Mouse (Mus musculus) lung, postnatal 0 days (tissue): ENCODE data around the gene Nr1h4.

Experiments
- CTCF ChIP-seq: IDR thresholded peaks from 2 replicates; pipeline ENCODE4 v1.5.1; 2016; ENCODE audit warnings: antibody characterized with exemption, mild to moderate bottlenecking
- EP300 ChIP-seq: IDR thresholded peaks from 2 replicates; pipeline ENCODE4 v1.6.1; 2016; ENCODE audit warnings: antibody characterized with exemption, mild to moderate bottlenecking, control low read depth

GRCm38 (mm10) chr10:89508567-89508966 is 24.8 kb downstream of the Nr1h4 start:
- TF ChIP-seq CTCF = no peak
- TF ChIP-seq EP300 = no peak
